Mouse (Mus musculus) MEL (cell line): ENCODE data around the gene Ino80b.

Experiments used
- CTCF ChIP-seq, 3 experiments: IDR thresholded peaks in 2 of 3; conservative IDR thresholded peaks in 1 of 3; 2 replicates each; pipeline ENCODE4 v1.5.1; 2011 to 2012; ENCODE audit warnings: low read length in 3 of 3, low read depth in 2 of 3, mild to moderate bottlenecking in 2 of 3, improper control_type of control experiment in 1 of 3, inconsistent platforms in 1 of 3, mixed read lengths in 1 of 3, moderate library complexity in 1 of 3; ENCODE audit not compliant: control insufficient read depth in 1 of 3, insufficient read depth in 1 of 3, poor library complexity in 1 of 3, severe bottlenecking in 1 of 3
- E2F4 ChIP-seq: IDR thresholded peaks from 2 replicates; pipeline ENCODE4 v1.6.1; 2011; ENCODE audit warnings: low read depth, low read length, improper control_type of control experiment, borderline replicate concordance
- POLR2A ChIP-seq, 2 experiments: IDR thresholded peaks; 2 replicates each; pipeline ENCODE4 v1.6.1; 2011 to 2012; ENCODE audit warnings: low read length in 2 of 2, mild to moderate bottlenecking in 2 of 2, control low read depth in 1 of 2, improper control_type of control experiment in 1 of 2, low read depth in 1 of 2, moderate library complexity in 1 of 2; ENCODE audit not compliant: control insufficient read depth in 1 of 2, insufficient read depth in 1 of 2, poor library complexity in 1 of 2

GRCm38 (mm10) chr6:83087205-83087925 lies 37.9 kb downstream of the Ino80b start:
- TF ChIP-seq POLR2A (IDR thresholded peaks at IDR 0.05; ENCODE audit: control insufficient read depth in 1 of 2, insufficient read depth in 1 of 2, low read depth in 1 of 2, low read length in 2 of 2, poor library complexity in 1 of 2): no peak
- no peak for TF ChIP-seq CTCF (IDR thresholded peaks at IDR 0.05 in 2 of 3, conservative IDR thresholded peaks at IDR 0.05 in 1 of 3; ENCODE audit: control insufficient read depth in 1 of 3, insufficient read depth in 1 of 3, low read depth in 2 of 3, low read length in 3 of 3, poor library complexity in 1 of 3, severe bottlenecking in 1 of 3)
- no peak for TF ChIP-seq E2F4
